Mouse (Mus musculus): ENCODE measurements around the gene Rnf43. TPM values are rescaled to one million over a fixed set of nuclear protein-coding genes. Genes with fewer than 3 reads are reported as not detected.

Gene Rnf43
- total RNA-seq, 4 experiments from 2014 or later = 0.34 to 0.91 (median 0.46) TPM

Small RNAs within 50 kb of the gene (microRNA-seq; reads per million reads assigned to microRNA genes)
- not detected for gene Mir142
- not detected for gene Mir142b

Other genes with a start within 250 kb of the Rnf43 start
- not detected for gene Gm11492, start 96.1 kb upstream of the Rnf43 start, total RNA-seq (2022)
- gene Sept4, start 93.8 kb upstream of the Rnf43 start, total RNA-seq (2022) = 10 to 100 TPM; 36.5 to 54.5 (median 37.7) TPM
- gene Mtmr4, start 70.6 kb upstream of the Rnf43 start, total RNA-seq (2022) = 10 to 100 TPM; 20.6 to 25.1 (median 23.0) TPM
- gene Hsf5, start 45.6 kb upstream of the Rnf43 start, total RNA-seq (2022) = under 1 TPM in 2 of 4 experiments, not detected in 2; 0.05 to 0.06 TPM
- gene Supt4a, start 74.8 kb downstream of the Rnf43 start, total RNA-seq (2022) = 10 to 100 TPM; 37.1 to 52.2 (median 38.0) TPM
- under 1 TPM in 3 of 4 experiments, not detected in 1; 0.14 to 0.25 (median 0.22) TPM for gene Tspoap1, start 97.8 kb downstream of the Rnf43 start, total RNA-seq (2022)
- under 1 TPM in 1 of 4 experiments, not detected in 3; 0.89 TPM for gene Mpo, start 130.9 kb downstream of the Rnf43 start, total RNA-seq (2022)
- not detected for gene Lpo, start 165.6 kb downstream of the Rnf43 start, total RNA-seq (2022)
- gene Mks1, start 190.5 kb downstream of the Rnf43 start, total RNA-seq (2022) = 1 to 10 TPM; 2.2 to 4.0 (median 3.4) TPM
- gene Epx, start 212.8 kb downstream of the Rnf43 start, total RNA-seq (2022) = not detected
- not detected for gene Olfr462, start 229.5 kb downstream of the Rnf43 start, total RNA-seq (2022)
- not detected for gene Olfr463, start 234.7 kb downstream of the Rnf43 start, total RNA-seq (2022)

Data from heart, adult 8-10 months (tissue).